Mouse (Mus musculus): ENCODE measurements at regions not wholly inside any gene's neighbourhood (a gene's known extent, or its start where the extent isn't known, plus 50 kb on each side); places are given as distances from the start of the nearest gene placed in this dataset.

GRCm38 (mm10) chrX:47292548-47293147 is 600.1 kb downstream of the Smarca1 start:
- no peak overlapping the region for H3K27ac ChIP-seq (ENCODE audit: insufficient read depth, low read depth)
- TF ChIP-seq EP300 (IDR thresholded peaks at IDR 0.05; ENCODE audit: low read length) (no peak), CHD1 (IDR thresholded peaks at IDR 0.05; ENCODE audit: low read depth, low read length) (no peak), HCFC1 (IDR thresholded peaks at IDR 0.05; ENCODE audit: low read depth, low read length) (no peak), MYC (IDR thresholded peaks at IDR 0.05; ENCODE audit: low read depth, low read length) (no peak), RAD21 (IDR thresholded peaks at IDR 0.05; ENCODE audit: low read depth, low read length) (peak; percentile 18; the same call in 1 of the 2 replicates), CTCF (conservative IDR thresholded peaks at IDR 0.05 in 1 of 2, IDR thresholded peaks at IDR 0.05 in 1 of 2; ENCODE audit: low read depth in 2 of 2, low read length in 2 of 2) (peak; percentile 11 to 34; a peak in 2 of 4 replicates)
- dilution Hi-C loops (cut with MboI; ENCODE audit: extremely low pct_ligation_motif_present, extremely low pct_unique_long_range_greater_than_20kb, low sequenced_read_pairs): no loop called here

More at GRCm38 (mm10) chrX:47292548-47293147, 600.1 kb downstream of the Smarca1 start:
- Histone ChIP-seq H3K27me3 (replicated peaks) (no peaks in the 10 kb centered on the region), H3K79me2 (replicated peaks; ENCODE audit: control insufficient read depth, extremely low read depth, insufficient read depth, poor library complexity, severe bottlenecking) (no peaks in the 10 kb centered on the region), H3K9ac (ENCODE audit: insufficient read depth, low read depth) (no peak overlapping the region), H3K4me3 (replicated peaks in 1 of 3; ENCODE audit: low read depth in 2 of 3, low read length in 2 of 3, poor library complexity in 1 of 3) (no peak overlapping the region), H3K9me3 (replicated peaks; ENCODE audit: low read length) (no peaks in the 10 kb centered on the region), H3K4me2 (ENCODE audit: insufficient read depth, low read depth, poor library complexity, severe bottlenecking) (no peak overlapping the region), H3K36me3 (replicated peaks in 1 of 2; ENCODE audit: control insufficient read depth in 1 of 2, insufficient read depth in 1 of 2, low read length in 1 of 2) (no peaks in the 10 kb centered on the region), H3K4me1 (ENCODE audit: control insufficient read depth in 1 of 2, insufficient read depth in 2 of 2) (no peaks in the 10 kb centered on the region)
- in situ Hi-C loops (cut with MboI; ENCODE audit: low pct_ligation_motif_present, low pct_unique_long_range_greater_than_20kb, low sequenced_read_pairs): no loop called here
- DNase-seq (ENCODE audit: extremely low read depth): peak; percentile 0
